Mouse (Mus musculus) megakaryocyte, embryonic 14.5 days (primary cell): ENCODE measurements around the gene Armc9. TPM values are rescaled to one million over a fixed set of nuclear protein-coding genes. Genes with fewer than 3 reads are reported as not detected.

Source experiments
- H3K27me3 ChIP-seq: replicated peaks from 2 replicates; pipeline ENCODE3; 2012; ENCODE audit warnings: inconsistent platforms
- H3K36me3 ChIP-seq: replicated peaks from 2 replicates; pipeline ENCODE3; 2012; ENCODE audit warnings: low read length, inconsistent platforms, mixed read lengths
- H3K4me1 ChIP-seq: 2 replicates; pipeline ENCODE4 v1.6.1; 2012; ENCODE audit warnings: inconsistent platforms
- H3K4me3 ChIP-seq: replicated peaks from 2 replicates; pipeline ENCODE3; 2012; ENCODE audit warnings: moderate library complexity, mild to moderate bottlenecking, inconsistent platforms
- H3K9me3 ChIP-seq: 2 replicates; pipeline ENCODE4 v1.6.1; 2012; ENCODE audit warnings: inconsistent platforms
- FLI1 ChIP-seq: IDR thresholded peaks from 2 replicates; pipeline ENCODE4 v1.6.1; 2012; ENCODE audit warnings: low read length, inconsistent platforms, mixed read lengths
- GATA1 ChIP-seq: IDR thresholded peaks from 3 replicates; pipeline ENCODE4 v1.6.1; 2012; ENCODE audit warnings: mixed read lengths, low read length, inconsistent platforms, borderline replicate concordance
- polyA plus RNA-seq: library from polyadenylated mRNA; stranded (reverse); fragments of >175 nt; gene quantifications from 2 replicates; pipeline ENCODE4 v1.2.3, GENCODE M21; 2012; ENCODE audit warnings: low replicate concordance; ENCODE audit not compliant: insufficient read depth

Gene Armc9
- polyA plus RNA-seq, 1 experiment, result 1.1 TPM

DNA sequence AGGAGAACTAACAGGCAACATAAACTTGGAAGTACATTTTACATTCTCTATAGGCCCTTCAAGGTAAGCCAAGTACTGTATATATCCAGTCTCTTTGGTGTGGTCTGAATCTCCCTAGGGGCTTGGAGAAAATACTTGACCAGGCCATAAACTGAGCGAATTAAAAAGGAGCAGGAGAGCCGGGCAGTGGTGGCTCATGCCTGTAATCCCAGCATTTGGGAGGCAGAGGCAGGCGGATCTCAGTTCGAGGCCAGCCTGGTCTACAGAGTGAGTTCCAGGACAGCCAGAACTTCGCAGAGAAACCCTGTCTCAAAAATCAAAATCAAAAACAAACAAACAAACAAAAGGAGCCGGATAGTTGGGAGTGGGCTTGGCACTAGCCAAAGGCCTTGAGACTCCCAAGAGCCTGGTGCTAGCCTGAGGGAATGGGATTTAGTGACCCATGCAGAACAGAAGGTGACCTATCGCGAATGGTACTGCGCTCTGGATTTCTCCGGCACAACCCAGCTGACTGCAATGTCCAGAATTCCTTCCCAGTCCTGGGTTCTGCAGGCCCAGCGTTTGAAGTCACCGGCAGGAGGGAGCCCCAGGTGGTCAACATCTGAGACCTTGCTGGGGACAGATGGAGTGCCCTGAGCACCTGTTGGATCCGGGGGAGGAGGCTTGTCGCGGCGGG is 158.7 kb downstream of the Armc9 start:
- H3K4me3 ChIP-seq, result peak overlapping the region; percentile 23
- no peak for TF ChIP-seq FLI1
- TF ChIP-seq GATA1, result no peak
- H3K36me3 ChIP-seq, result peaks cover 8% of the 10 kb centered on the region
- peaks cover 25% of the 10 kb centered on the region for H3K4me1 ChIP-seq
- H3K9me3 ChIP-seq, result no peaks in the 10 kb centered on the region
- H3K27me3 ChIP-seq, result no peaks in the 10 kb centered on the region

DNA sequence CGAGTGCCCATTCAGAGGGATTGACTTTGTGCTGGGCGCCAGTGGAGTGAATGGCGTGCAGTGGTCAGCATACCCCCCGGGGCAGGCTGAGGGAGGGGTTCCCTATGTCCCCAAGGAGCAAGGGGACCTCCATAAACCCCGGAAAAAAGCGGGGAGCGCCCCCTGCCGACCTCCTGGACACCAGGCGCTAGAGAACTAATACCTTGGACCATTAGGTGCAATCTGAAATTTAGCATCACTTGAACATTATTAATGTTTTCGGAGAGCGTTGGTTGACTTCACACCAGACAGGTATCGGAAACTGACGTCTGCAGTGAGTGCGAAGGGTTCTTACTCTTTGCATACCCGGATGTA is 159.2 kb downstream of the Armc9 start:
- H3K36me3 ChIP-seq, result peaks cover 8% of the 10 kb centered on the region
- no peak for TF ChIP-seq GATA1
- no peak for TF ChIP-seq FLI1
- H3K9me3 ChIP-seq, result no peaks in the 10 kb centered on the region
- H3K4me3 ChIP-seq, result peak overlapping the region; percentile 23
- no peaks in the 10 kb centered on the region for H3K27me3 ChIP-seq
- H3K4me1 ChIP-seq, result peaks cover 22% of the 10 kb centered on the region

DNA sequence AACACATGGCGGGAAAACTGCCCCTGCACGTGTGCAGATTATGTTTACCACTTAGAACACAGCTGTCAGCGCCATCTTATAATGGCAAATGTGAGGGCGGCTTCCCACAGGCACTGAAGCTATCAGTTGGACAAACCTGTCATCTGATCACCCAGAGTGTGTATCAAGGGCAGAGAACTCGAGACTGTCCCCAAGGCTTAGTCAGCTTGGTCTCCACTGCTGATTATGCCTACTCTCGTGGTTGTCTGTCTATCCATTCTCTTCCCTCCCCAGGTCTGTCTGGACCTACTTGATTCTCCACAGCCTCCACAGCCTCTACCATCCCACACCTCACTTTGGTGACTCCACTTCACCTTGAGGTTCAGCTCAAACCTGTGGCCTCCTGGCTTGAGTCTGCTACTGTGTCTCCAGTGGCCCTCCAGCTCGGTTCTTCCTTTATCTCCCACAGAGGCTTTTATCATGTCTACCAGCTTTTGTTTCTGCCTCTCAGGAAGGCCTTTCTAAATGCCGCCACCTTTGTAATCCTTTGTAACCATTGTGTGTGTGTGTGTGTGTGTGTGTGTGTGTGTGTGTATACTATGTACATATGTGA is 166.3 kb downstream of the Armc9 start:
- H3K9me3 ChIP-seq, result no peaks in the 10 kb centered on the region

More for the DNA sequence above, 166.3 kb downstream of the Armc9 start:
- Histone ChIP-seq H3K36me3 (no peaks in the 10 kb centered on the region), H3K4me3 (no peak overlapping the region), H3K27me3 (no peaks in the 10 kb centered on the region), H3K4me1 (peaks cover 10% of the 10 kb centered on the region)
- no peak for TF ChIP-seq GATA1
- no peak for TF ChIP-seq FLI1

Other genes with a start within 250 kb of the Armc9 start
- gene 4933407L21Rik, start 226.3 kb upstream of the Armc9 start, polyA plus RNA-seq, result not detected in 2 replicates
- not detected in 2 replicates for gene Gpr55, start 193.8 kb upstream of the Armc9 start, polyA plus RNA-seq
- gene Spata3, start 138.0 kb upstream of the Armc9 start, polyA plus RNA-seq, result not detected in 2 replicates
- gene 2810459M11Rik, start 108.9 kb upstream of the Armc9 start, polyA plus RNA-seq, result not detected in 2 replicates
- gene Psmd1, start 90.4 kb upstream of the Armc9 start, polyA plus RNA-seq, result 2.0 and 18.9 TPM in 2 replicates
- gene Htr2b, start 42.8 kb upstream of the Armc9 start, polyA plus RNA-seq, result not detected in 2 replicates
- gene Gm21972, start 21.1 kb upstream of the Armc9 start, polyA plus RNA-seq, result 3.3 and 3.4 TPM in 2 replicates
- 3.7 and 8.8 TPM in 2 replicates for gene B3gnt7, start 148.1 kb downstream of the Armc9 start, polyA plus RNA-seq
- 70.4 and 932 TPM in 2 replicates for gene Ncl, start 204.6 kb downstream of the Armc9 start, polyA plus RNA-seq